Mouse (Mus musculus) liver (tissue): ENCODE results near the gene Rasa1.
A peak's percentile ranks its signal among the peaks of the same experiment; 100 is the strongest.

Experiments
- DNase-seq: peaks from one replicate; pipeline ENCODE4 v3.0.0-alpha.2; 2020; ENCODE audit warnings: mixed read lengths

The Rasa1 gene

GRCm38 (mm10) chr13:85288843-85289713, at the start of gene Rasa1:
TSS of gene Rasa1 (minus strand) at chr13:85289130.
- peak; percentile 99 for DNase-seq

GRCm38 (mm10) chr13:85311547-85311946, 22.6 kb upstream of the Rasa1 start:
- DNase-seq = no peak

- no peak for DNase-seq
Observed at GRCm38 (mm10) chr13:85310968-85311367, 22.0 kb upstream of the Rasa1 start.

DNA sequence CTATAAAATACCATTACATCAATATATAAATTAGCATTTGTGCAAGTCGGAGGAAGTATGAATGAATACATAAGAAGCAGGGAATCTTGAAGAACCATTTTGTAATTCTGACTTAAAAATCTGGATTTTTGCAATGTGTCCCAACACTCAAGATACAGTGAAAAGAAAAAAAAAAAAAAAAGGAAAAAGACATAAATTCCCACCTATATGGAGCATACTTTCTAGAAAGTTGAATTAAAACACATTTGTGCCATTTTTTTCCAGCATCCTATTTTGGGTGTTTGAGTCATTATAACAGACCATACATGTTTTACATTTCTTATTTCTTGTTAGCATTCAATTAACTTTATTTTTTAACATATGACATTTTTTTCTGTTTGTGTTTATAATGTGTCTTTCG, 21.6 kb upstream of the Rasa1 start:
- DNase-seq = no peak

GRCm38 (mm10) chr13:85306039-85306438, 17.1 kb upstream of the Rasa1 start:
- DNase-seq = no peak

GRCm38 (mm10) chr13:85290651-85291050, 1.7 kb upstream of the Rasa1 start:
- DNase-seq = no peak

DNA sequence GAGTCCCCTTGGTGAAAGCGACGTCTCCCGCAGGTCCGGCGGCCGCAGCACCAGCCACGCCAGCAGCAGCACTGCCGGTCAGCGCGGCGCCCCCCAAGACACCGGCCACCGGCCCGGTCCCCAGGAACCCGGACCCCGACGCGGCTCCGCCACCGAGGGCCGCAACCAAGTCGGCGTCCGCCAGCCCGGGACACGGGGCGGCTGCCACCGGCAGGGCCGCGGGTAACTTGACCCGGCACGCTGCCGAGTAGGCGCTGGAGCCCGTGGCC, 422 bp downstream of the Rasa1 start:
- no peak for DNase-seq

DNA sequence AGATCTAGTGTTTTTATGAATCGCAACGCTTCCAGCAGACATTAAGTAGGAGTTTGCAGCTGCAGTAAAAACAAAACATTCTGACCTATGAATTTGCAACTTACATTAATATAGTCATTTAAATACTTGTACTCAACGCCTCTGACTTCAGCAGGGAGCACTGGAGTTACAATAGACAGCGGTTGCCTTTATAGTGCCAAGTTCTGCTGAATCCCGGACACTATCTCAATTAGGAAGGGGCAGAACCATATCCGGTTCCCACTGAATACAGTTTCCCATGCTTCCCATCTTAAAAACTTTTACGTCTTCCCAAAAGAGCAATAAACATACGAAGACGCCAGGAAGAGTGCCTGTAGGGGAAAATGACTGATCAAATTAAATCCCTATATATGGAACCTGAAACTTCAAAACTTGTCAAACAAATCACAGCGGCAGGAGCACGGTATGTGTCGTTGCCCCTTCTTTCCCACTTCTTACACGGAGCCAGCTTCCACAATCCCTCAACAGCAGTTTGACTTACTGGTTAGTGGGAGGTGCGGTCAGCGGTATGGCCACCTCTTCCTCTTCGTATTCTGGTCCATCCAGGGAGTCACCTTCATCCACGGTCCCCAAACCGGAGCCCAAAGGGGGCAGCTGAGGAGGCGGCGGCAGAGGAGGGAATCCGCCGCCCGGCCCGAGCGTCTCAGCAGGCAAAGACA, 905 bp downstream of the Rasa1 start:
- peak; percentile 46 for DNase-seq

DNA sequence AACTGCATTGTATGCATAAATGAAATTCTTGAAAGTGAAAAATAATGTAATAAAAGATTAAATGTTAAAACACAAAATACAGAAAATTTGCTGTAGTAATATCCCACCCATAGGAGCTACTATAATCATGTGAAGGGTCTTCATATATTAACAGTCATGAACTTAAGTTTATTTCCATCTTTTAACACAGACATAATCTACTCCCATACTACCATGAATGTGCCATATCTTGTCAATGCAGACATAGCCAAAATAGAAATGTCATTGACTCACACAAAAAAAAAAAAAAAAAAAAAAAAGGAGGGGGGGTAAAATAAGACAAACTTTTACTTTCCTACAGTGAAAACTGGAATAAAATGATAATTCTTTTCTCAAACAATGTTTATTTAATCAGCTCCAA, 6.3 kb downstream of the Rasa1 start:
- no peak for DNase-seq

- no peak for DNase-seq
Observed at GRCm38 (mm10) chr13:85278951-85279350, 10.0 kb downstream of the Rasa1 start.

- peak; percentile 29 for DNase-seq
Observed at GRCm38 (mm10) chr13:85274572-85274971, 14.4 kb downstream of the Rasa1 start.

GRCm38 (mm10) chr13:85273788-85274187, 15.1 kb downstream of the Rasa1 start:
- no peak for DNase-seq

DNA sequence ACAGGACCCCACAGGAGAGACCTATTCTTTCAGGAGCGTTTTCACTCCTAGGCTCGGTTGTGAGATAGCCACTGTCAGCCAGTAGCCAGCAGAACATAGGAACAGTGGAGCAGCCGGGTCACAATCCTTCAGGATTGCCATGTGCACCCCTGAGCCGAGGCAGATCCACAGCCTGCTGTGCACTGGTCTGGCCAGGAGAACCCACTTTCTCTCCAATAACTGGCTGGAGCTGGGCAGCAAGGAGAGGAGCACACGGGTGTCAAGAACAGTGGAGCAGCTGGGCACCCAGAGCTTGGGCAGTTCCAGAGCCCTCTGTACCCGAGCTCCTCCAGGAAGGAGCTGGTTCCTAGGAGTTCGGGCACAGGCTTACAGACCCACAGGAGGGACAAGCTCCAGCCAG, 50.2 kb downstream of the Rasa1 start:
- DNase-seq = no peak

GRCm38 (mm10) chr13:85218656-85219055, 70.3 kb downstream of the Rasa1 start:
- DNase-seq = no peak

GRCm38 (mm10) chr13:85210353-85210752, 78.6 kb downstream of the Rasa1 start:
- DNase-seq = no peak

- no peak for DNase-seq
Observed at GRCm38 (mm10) chr13:85208656-85209055, 80.3 kb downstream of the Rasa1 start.

GRCm38 (mm10) chr13:85207493-85207892, 81.4 kb downstream of the Rasa1 start:
- DNase-seq = no peak

- no peak for DNase-seq
Observed at GRCm38 (mm10) chr13:85191253-85191652, 97.7 kb downstream of the Rasa1 start.

GRCm38 (mm10) chr13:85189644-85190121, 99.2 kb downstream of the Rasa1 start:
- peak; percentile 59 for DNase-seq

GRCm38 (mm10) chr13:85188903-85189643, 99.9 kb downstream of the Rasa1 start, which contains the start of gene Ccnh:
TSS of gene Ccnh (plus strand) at chr13:85189408.
- peak; percentile 96 for DNase-seq
